Mouse (Mus musculus): ENCODE results near the gene Smarcad1. TPM values are rescaled to one million over a fixed set of nuclear protein-coding genes. Genes with fewer than 3 reads are reported as not detected.

The Smarcad1 gene
- polyA plus RNA-seq, 1 experiment from 2014 or later: 128 TPM

DNA sequence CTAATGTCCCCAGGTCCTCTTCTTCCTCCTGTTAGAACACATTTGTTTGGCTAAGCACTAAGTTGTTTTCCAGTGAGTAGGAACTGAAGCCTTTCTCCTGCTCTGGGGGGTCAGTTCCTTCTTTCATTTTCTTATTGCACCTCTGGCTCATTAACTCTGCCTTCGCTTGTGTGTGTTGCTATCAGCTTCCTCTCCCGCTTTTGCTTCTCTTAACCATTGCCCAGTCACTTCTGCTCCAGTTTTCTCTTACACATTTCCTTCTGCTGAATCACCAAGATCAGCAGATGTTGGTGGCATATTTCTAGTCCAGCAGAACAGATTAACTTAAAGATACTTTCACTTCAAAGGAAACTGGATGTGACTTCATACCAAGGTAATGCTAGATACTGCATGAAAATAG lies 72.5 kb downstream of the Smarcad1 start:
- no peaks in the 10 kb centered on the region for H3K4me1 ChIP-seq (replicated peaks)

DNA sequence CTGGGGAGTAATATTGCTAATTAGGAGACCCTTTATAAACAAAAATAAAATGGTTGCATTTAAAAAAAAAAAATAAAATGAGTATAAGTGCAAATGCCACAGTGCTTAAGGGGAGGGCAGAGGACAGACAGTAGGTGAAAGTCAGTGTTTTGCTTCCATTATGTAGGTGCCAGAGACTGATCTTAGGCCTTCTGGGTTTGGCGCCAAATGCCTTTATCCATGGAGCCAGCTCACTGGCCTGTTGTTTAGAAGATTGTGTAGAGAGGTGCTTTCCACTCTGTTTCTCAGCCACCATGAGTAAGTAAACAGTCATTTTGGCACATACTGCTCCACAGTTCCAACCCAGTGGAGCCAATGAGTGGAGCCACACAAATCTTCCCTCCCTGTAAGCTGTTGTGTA lies 75.2 kb downstream of the Smarcad1 start:
- ATAC-seq (ENCODE audit: insufficient number of reproducible peaks, insufficient read depth, low FRiP score, low TSS enrichment, low read depth): no peak
- no peak overlapping the region for H3K4me3 ChIP-seq (replicated peaks)
- WGBS: 88% methylated on average over 1 of the region's 1 CpGs
- H3K36me3 ChIP-seq: peaks cover 52% of the 10 kb centered on the region
- no peaks in the 10 kb centered on the region for H3K4me1 ChIP-seq (replicated peaks)
- no peak overlapping the region for H3K27ac ChIP-seq
- no peak overlapping the region for H3K9ac ChIP-seq (replicated peaks)
- no peak overlapping the region for H3K4me2 ChIP-seq
- H3K27me3 ChIP-seq: no peaks in the 10 kb centered on the region
- no peaks in the 10 kb centered on the region for H3K9me3 ChIP-seq

More for the DNA sequence above, 72.5 kb downstream of the Smarcad1 start:
- no peaks in the 10 kb centered on the region for H3K9me3 ChIP-seq
- no peaks in the 10 kb centered on the region for H3K27me3 ChIP-seq
- H3K36me3 ChIP-seq: peaks cover 68% of the 10 kb centered on the region
- no peak overlapping the region for H3K4me2 ChIP-seq
- no peak overlapping the region for H3K27ac ChIP-seq
- no peak overlapping the region for H3K9ac ChIP-seq (replicated peaks)
- no peak overlapping the region for H3K4me3 ChIP-seq (replicated peaks)
- ATAC-seq (ENCODE audit: insufficient number of reproducible peaks, insufficient read depth, low FRiP score, low TSS enrichment, low read depth): no peak
- 87% methylated on average over 2 of the region's 2 CpGs for WGBS

DNA sequence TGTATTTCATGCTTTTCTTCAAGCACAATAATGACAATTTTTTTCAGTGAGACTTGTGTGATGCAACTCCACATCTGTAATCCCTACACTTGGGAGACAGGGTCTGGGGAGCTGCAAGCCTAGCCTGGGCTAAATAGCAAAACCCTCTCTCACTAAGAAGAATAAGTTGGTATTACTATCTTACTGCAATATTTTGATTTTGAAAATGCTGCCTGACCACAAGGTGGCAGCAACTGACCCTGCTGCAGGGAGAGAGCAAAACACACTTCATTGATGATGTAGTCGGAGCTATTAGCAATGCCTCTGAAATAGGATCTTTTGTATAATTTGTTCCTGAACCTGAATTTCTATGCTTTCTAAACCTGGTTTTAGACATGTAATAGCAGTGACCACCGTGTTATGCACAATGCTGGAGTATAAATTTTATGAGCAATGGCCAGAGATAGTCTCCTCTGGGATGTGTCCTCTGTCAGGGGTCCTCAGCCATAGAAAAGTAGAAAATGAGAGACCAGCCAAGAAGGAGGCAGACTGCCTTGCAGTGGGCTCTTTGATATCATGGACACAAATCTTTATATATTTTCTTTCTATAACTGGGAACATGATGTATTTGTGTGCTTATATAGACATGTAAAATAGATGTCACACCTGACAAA lies 83.8 kb downstream of the Smarcad1 start:
- H3K4me1 ChIP-seq (replicated peaks): no peaks in the 10 kb centered on the region
- ATAC-seq (ENCODE audit: insufficient number of reproducible peaks, insufficient read depth, low FRiP score, low TSS enrichment, low read depth): no peak
- H3K9me3 ChIP-seq: no peaks in the 10 kb centered on the region
- no peaks in the 10 kb centered on the region for H3K27me3 ChIP-seq
- H3K4me2 ChIP-seq: no peak overlapping the region
- no peak overlapping the region for H3K4me3 ChIP-seq (replicated peaks)
- no peaks in the 10 kb centered on the region; the same call in 1 of the 2 replicates for H3K36me3 ChIP-seq
- no peak overlapping the region for H3K9ac ChIP-seq (replicated peaks)
- H3K27ac ChIP-seq: no peak overlapping the region
- 26% methylated on average over 2 of the region's 2 CpGs for WGBS

DNA sequence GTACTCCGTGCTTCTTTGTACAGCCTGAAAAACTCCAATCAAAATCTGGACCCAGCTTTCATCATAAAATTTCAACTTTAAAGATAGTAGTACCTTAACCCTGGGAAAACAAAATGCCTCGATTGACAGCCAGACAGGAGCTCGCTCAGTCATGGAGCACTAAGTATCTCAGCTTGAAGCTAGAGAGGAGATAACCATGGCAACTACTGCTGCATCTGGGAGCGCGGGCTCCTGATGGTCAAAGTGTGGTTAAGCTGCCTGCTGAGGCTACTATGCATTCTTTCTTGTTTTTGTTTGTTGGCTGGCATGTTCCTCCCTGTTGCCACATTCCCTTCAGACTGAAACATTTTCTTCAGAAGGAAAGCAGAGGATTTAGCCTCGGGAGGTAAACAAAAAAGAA lies 90.0 kb downstream of the Smarcad1 start:
- Histone ChIP-seq H3K4me2 (no peak overlapping the region), H3K36me3 (no peaks in the 10 kb centered on the region), H3K4me1 (replicated peaks) (no peaks in the 10 kb centered on the region), H3K4me3 (replicated peaks) (no peak overlapping the region), H3K27me3 (no peaks in the 10 kb centered on the region), H3K27ac (no peak overlapping the region), H3K9ac (replicated peaks) (no peak overlapping the region), H3K9me3 (no peaks in the 10 kb centered on the region)
- ATAC-seq (ENCODE audit: insufficient number of reproducible peaks, insufficient read depth, low FRiP score, low TSS enrichment, low read depth): no peak
- WGBS: 70% methylated on average over 6 of the region's 6 CpGs

DNA sequence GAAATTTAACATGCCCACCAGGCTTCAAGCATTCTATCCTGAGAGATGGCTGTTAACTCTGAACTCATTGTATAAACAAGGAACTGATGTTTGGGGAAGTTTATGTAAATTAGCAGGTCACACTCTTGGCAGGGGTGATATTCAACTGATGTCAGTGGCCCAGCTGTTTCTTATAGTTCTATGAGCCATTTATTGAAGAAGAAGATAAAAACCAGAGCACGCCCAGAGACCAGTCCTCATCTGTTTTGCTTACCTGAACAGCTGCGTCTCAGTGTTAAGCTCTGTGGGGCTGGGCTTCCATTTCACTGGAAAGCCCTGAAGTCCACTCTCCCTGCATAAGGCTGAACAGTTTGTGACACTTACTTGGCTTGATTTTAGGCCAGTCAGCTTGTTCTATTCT lies 95.4 kb downstream of the Smarcad1 start:
- WGBS: 37% methylated on average over 2 of the region's 2 CpGs
- H3K9me3 ChIP-seq: no peaks in the 10 kb centered on the region
- no peak overlapping the region for H3K9ac ChIP-seq (replicated peaks)
- peaks cover 5% of the 10 kb centered on the region for H3K4me1 ChIP-seq (replicated peaks)
- no peaks in the 10 kb centered on the region for H3K36me3 ChIP-seq
- H3K4me2 ChIP-seq: no peak overlapping the region
- no peaks in the 10 kb centered on the region for H3K27me3 ChIP-seq
- H3K27ac ChIP-seq: no peak overlapping the region
- ATAC-seq (ENCODE audit: insufficient number of reproducible peaks, insufficient read depth, low FRiP score, low TSS enrichment, low read depth): no peak
- H3K4me3 ChIP-seq (replicated peaks): no peak overlapping the region

DNA sequence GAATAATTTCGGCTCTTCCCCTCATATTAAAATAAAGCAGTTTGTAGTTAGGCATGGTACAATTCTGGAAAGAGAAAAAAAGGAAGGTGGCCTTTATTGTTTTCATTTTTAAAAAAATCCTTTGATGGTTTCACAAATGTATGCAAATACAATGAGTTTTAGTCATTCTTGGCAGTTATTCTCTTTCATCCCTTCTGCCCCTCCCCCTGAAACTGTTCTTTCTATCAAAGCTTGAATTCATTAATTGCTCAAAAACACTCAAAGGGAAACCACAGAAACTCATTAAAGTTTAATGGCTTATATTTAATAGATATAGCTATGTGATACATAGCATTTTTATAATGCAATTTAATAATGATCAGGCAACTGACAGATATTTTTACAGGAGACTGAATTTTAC lies 95.9 kb downstream of the Smarcad1 start:
- Histone ChIP-seq H3K4me2 (no peak overlapping the region), H3K27me3 (no peaks in the 10 kb centered on the region), H3K36me3 (no peaks in the 10 kb centered on the region), H3K4me3 (replicated peaks) (no peak overlapping the region), H3K9ac (replicated peaks) (no peak overlapping the region), H3K4me1 (replicated peaks) (peaks cover 5% of the 10 kb centered on the region), H3K9me3 (no peaks in the 10 kb centered on the region), H3K27ac (no peak overlapping the region)
- WGBS: 88% methylated on average over 1 of the region's 1 CpGs
- no peak for ATAC-seq (ENCODE audit: insufficient number of reproducible peaks, insufficient read depth, low FRiP score, low TSS enrichment, low read depth)

DNA sequence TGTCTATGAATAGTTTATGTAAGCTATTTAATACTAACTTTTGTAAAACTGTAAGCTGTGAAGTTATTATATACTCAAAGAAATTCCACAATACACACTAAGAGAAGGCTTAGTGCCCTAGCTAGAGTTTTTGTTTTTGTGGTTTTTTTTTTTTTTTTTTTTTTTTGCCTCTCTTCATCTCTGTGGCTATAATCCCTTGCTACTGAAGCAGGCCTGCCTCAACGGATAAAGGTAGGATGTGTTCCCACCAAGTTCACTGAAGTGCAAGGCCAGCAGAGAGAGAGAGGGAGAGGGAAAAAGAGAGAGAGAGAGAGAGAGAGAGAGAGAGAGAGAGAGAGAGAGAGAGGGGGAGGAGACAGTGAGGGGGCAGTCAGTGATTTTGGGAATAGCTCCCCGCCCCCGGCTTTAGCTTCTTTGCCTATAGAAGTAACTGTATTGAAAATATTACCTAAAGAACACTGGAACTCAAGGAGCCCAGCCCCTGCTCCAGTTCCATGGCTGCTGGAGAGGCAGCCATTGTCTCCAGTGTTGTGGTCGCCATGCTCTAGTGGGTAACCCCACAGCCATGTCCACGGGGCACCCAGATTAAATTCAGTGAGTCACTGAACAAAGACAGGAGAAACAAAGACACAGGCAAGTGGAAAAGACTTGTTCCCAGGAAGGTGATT lies 97.8 kb downstream of the Smarcad1 start:
- Histone ChIP-seq H3K9me3 (no peaks in the 10 kb centered on the region), H3K36me3 (no peaks in the 10 kb centered on the region), H3K4me3 (replicated peaks) (no peak overlapping the region), H3K27ac (no peak overlapping the region), H3K4me1 (replicated peaks) (peaks cover 5% of the 10 kb centered on the region), H3K9ac (replicated peaks) (no peak overlapping the region), H3K27me3 (no peaks in the 10 kb centered on the region), H3K4me2 (no peak overlapping the region)
- ATAC-seq (ENCODE audit: insufficient number of reproducible peaks, insufficient read depth, low FRiP score, low TSS enrichment, low read depth): no peak
- 76% methylated on average over 5 of the region's 5 CpGs for WGBS

DNA sequence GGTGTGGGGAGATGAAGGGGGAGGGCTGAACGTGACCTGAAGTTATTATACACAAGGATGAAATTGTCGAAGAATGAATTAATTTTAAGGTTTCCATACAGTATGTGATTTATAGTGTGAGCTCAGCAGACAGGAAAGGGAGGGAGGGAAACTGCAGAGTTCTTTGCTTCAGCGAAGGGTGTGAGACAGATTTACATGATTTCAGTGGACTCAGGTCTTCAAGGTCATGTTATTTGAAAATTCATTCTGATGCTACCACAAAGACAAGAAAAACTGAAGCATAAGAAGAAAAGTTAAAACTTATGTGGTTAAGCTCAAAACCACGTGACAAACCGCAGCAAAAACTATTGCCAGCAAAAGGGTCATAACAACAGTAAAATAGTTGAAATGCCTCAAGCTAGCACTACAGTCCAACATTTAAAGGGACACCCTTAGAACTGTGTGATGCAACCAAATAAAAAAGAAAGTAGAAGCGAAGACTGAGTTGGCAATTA lies 98.4 kb downstream of the Smarcad1 start:
- H3K4me2 ChIP-seq: no peak overlapping the region
- H3K4me1 ChIP-seq (replicated peaks): peaks cover 5% of the 10 kb centered on the region
- no peaks in the 10 kb centered on the region for H3K9me3 ChIP-seq
- ATAC-seq (ENCODE audit: insufficient number of reproducible peaks, insufficient read depth, low FRiP score, low TSS enrichment, low read depth): no peak
- no peak overlapping the region for H3K9ac ChIP-seq (replicated peaks)
- no peaks in the 10 kb centered on the region for H3K36me3 ChIP-seq
- no peak overlapping the region for H3K4me3 ChIP-seq (replicated peaks)
- no peaks in the 10 kb centered on the region for H3K27me3 ChIP-seq
- WGBS: 70% methylated on average over 6 of the region's 6 CpGs
- no peak overlapping the region for H3K27ac ChIP-seq

DNA sequence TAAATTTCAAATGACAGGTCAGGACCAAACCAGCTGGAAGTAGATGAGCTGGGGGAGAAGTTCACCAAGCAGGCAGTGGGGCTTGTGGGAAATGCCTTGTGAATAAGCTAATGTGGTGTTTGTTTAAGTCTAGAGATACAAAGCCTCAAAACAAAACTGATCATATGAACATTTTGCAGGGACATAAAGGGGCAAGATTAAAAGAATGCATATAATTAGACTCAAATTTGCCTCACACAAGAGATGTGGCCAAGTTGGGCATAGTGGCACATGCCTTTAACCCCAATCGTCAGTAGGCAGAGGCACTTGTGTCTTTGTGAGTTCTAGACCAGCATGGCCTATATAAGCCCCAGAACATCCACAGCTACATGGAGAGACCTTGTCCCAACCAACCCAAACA lies 99.9 kb downstream of the Smarcad1 start:
- Histone ChIP-seq H3K9ac (replicated peaks) (no peak overlapping the region), H3K4me2 (no peak overlapping the region), H3K36me3 (no peaks in the 10 kb centered on the region), H3K27ac (no peak overlapping the region), H3K9me3 (no peaks in the 10 kb centered on the region), H3K27me3 (no peaks in the 10 kb centered on the region), H3K4me1 (replicated peaks) (peaks cover 5% of the 10 kb centered on the region), H3K4me3 (replicated peaks) (no peak overlapping the region)
- 86% methylated on average over 1 of the region's 1 CpGs for WGBS
- no peak for ATAC-seq (ENCODE audit: insufficient number of reproducible peaks, insufficient read depth, low FRiP score, low TSS enrichment, low read depth)

DNA sequence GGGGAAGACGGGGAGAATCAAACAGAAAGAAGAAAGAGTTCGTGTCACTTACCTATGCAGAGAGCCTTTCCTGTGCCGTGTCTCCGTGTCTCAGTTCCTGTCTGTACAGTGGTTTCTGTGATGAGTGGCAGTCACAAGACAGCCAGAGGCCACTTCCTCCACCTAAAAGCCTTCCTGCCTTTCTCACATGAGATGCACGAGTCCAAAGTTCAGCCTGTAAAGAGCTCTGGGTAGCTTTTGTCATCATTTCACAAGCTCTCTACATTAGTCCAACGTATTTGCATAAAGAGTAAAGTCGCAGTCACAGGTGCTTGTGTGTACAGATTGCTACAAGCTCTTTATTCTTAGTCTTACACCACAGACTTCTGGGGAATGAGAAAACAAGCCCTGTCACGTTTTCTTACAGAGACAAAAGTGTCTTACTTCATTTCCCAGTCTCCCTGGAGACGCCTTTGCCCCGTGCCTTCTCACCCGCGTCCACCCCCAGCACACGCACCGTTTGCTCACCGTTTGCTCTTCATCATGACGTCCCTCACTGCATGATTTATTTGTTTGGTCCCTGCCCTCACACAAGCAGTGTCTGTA lies 102.3 kb downstream of the Smarcad1 start, which contains the start of gene Hpgds:
Hpgds (minus strand) TSS at position 288 of the 585 bp plus-strand sequence.
- no peaks in the 10 kb centered on the region for H3K36me3 ChIP-seq
- no peak within 1 kb of the TSS for H3K4me3 ChIP-seq (replicated peaks)
- no peak within 1 kb of the TSS for H3K27ac ChIP-seq
- no peak for ATAC-seq (ENCODE audit: insufficient number of reproducible peaks, insufficient read depth, low FRiP score, low TSS enrichment, low read depth)
- H3K27me3 ChIP-seq: no peaks in the 10 kb centered on the region
- H3K9me3 ChIP-seq: no peaks in the 10 kb centered on the region
- H3K9ac ChIP-seq (replicated peaks): no peak within 1 kb of the TSS
- no peaks in the 10 kb centered on the region for H3K4me1 ChIP-seq (replicated peaks)
- no peak within 1 kb of the TSS for H3K4me2 ChIP-seq
- 72% methylated on average over 16 of the region's 16 CpGs for WGBS

DNA sequence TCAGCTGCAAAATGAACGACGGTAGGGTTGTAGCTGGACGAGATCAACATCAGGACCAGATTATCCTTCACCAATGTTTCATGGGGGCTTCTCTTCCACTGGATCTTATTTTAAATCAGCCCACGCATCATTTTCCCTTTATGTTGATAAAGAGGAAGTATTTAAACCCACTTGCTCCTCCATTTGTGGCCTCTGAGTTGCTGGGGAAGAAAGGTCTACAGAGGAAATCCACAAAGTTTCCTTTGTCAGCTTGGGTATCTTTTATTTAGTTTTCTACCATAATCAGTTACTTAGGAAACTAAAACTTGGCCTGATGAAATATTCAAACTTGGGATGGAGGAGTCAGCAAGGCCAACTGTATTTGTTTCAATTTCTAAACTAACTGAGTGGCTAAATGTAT lies 104.0 kb downstream of the Smarcad1 start:
- ATAC-seq (ENCODE audit: insufficient number of reproducible peaks, insufficient read depth, low FRiP score, low TSS enrichment, low read depth): no peak
- Histone ChIP-seq H3K9me3 (no peaks in the 10 kb centered on the region), H3K27me3 (no peaks in the 10 kb centered on the region), H3K9ac (replicated peaks) (no peak overlapping the region), H3K27ac (no peak overlapping the region), H3K4me2 (no peak overlapping the region), H3K4me3 (replicated peaks) (no peak overlapping the region), H3K4me1 (replicated peaks) (no peaks in the 10 kb centered on the region), H3K36me3 (no peaks in the 10 kb centered on the region)
- 89% methylated on average over 4 of the region's 4 CpGs for WGBS
